Mouse (Mus musculus) neural tube, embryonic 13.5 days (tissue): ENCODE data around the gene Il6st. TPM values are rescaled to one million over a fixed set of nuclear protein-coding genes. Genes with fewer than 3 reads are reported as not detected.

Experiments used
- ATAC-seq: fragments of 200-750 bp; cut with Nextera tagmentation; 2 replicates; pipeline ENCODE4 v1.8.0; 2017; ENCODE audit warnings: low read depth, mild to moderate bottlenecking, moderate TSS enrichment, moderate library complexity
- H3K27ac ChIP-seq: fragments of 300-500 bp; sonication (generic); replicated peaks from 2 replicates; pipeline ENCODE4 v1.5.1; 2015; ENCODE audit warnings: moderate library complexity, mild to moderate bottlenecking, inconsistent platforms
- H3K27me3 ChIP-seq: fragments of 300-500 bp; sonication (generic); 2 replicates; pipeline ENCODE4 v1.6.1; 2015; ENCODE audit warnings: mild to moderate bottlenecking, inconsistent platforms
- H3K36me3 ChIP-seq: fragments of 300-500 bp; sonication (generic); 2 replicates; pipeline ENCODE4 v1.6.1; 2015; ENCODE audit warnings: mild to moderate bottlenecking, inconsistent platforms
- H3K4me1 ChIP-seq: fragments of 300-500 bp; sonication (generic); replicated peaks from 2 replicates; pipeline ENCODE4 v1.6.1; 2015; ENCODE audit warnings: inconsistent platforms
- H3K4me2 ChIP-seq: fragments of 300-500 bp; sonication (generic); 2 replicates; pipeline ENCODE4 v1.6.1; 2015; ENCODE audit warnings: inconsistent platforms, mild to moderate bottlenecking, moderate library complexity
- H3K4me3 ChIP-seq: fragments of 300-500 bp; sonication (generic); 2 replicates; pipeline ENCODE4 v1.5.1; 2015; ENCODE audit warnings: mild to moderate bottlenecking, inconsistent platforms
- H3K9ac ChIP-seq: fragments of 300-500 bp; sonication (generic); 2 replicates; pipeline ENCODE4 v1.6.1; 2015; ENCODE audit warnings: moderate library complexity, mild to moderate bottlenecking, inconsistent platforms
- H3K9me3 ChIP-seq: fragments of 300-500 bp; sonication (generic); 2 replicates; pipeline ENCODE4 v1.6.1; 2016; ENCODE audit warnings: inconsistent platforms
- WGBS: fragments of 180-500 bp; shearing (Covaris S2); methylation state at CpG from one replicate; pipeline ENCODE4 v1.1.7; 2015; 5-methylcytosine and 5-hydroxymethylcytosine counted together
- polyA plus RNA-seq: library from polyadenylated mRNA; unstranded; fragments of >200 nt; fragmentation: Nextera tagmentation; extraction: Ambion mirVana; gene quantifications from 2 replicates; pipeline ENCODE4 v1.2.1, GENCODE M21; 2015

Gene Il6st
- polyA plus RNA-seq, 1 experiment from 2014 or later: 26.5 TPM

DNA sequence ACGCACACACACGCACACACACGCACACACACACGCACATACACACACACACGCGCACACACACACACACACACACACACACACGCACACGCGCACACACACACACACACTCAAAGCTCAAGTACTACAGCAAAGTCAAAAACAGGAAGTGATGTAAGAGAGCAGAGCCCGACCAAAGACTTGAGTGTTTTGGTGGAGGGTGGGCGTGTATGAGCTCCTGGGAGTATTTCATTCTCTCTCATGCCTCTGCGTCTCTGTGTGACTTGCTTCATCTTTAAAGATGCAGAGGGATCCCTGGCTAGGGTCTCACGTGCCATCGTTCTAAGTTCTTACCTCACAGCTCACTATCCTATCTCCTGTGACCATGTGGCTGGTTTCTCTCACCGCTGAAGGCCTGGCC is 36.3 kb upstream of the Il6st start:
- ATAC-seq: no peak

GRCm38 (mm10) chr13:112433271-112433670 is 30.6 kb upstream of the Il6st start:
- no peak for ATAC-seq
- H3K4me1 ChIP-seq: no peaks in the 10 kb centered on the region
- no peak overlapping the region for H3K9ac ChIP-seq
- H3K27ac ChIP-seq: no peak overlapping the region
- no peaks in the 10 kb centered on the region for H3K36me3 ChIP-seq
- H3K4me2 ChIP-seq: no peak overlapping the region
- 73% methylated on average over 5 of the region's 5 CpGs for WGBS
- no peak overlapping the region for H3K4me3 ChIP-seq
- H3K27me3 ChIP-seq: no peaks in the 10 kb centered on the region
- H3K9me3 ChIP-seq: no peaks in the 10 kb centered on the region

More for the DNA sequence above, 36.3 kb upstream of the Il6st start:
- H3K36me3 ChIP-seq: no peaks in the 10 kb centered on the region
- no peak overlapping the region for H3K4me2 ChIP-seq
- no peaks in the 10 kb centered on the region for H3K4me1 ChIP-seq
- H3K9ac ChIP-seq: no peak overlapping the region
- H3K9me3 ChIP-seq: no peaks in the 10 kb centered on the region
- 87% methylated on average over 11 of the region's 15 CpGs for WGBS
- H3K27ac ChIP-seq: no peak overlapping the region
- no peak overlapping the region for H3K4me3 ChIP-seq
- H3K27me3 ChIP-seq: no peaks in the 10 kb centered on the region

DNA sequence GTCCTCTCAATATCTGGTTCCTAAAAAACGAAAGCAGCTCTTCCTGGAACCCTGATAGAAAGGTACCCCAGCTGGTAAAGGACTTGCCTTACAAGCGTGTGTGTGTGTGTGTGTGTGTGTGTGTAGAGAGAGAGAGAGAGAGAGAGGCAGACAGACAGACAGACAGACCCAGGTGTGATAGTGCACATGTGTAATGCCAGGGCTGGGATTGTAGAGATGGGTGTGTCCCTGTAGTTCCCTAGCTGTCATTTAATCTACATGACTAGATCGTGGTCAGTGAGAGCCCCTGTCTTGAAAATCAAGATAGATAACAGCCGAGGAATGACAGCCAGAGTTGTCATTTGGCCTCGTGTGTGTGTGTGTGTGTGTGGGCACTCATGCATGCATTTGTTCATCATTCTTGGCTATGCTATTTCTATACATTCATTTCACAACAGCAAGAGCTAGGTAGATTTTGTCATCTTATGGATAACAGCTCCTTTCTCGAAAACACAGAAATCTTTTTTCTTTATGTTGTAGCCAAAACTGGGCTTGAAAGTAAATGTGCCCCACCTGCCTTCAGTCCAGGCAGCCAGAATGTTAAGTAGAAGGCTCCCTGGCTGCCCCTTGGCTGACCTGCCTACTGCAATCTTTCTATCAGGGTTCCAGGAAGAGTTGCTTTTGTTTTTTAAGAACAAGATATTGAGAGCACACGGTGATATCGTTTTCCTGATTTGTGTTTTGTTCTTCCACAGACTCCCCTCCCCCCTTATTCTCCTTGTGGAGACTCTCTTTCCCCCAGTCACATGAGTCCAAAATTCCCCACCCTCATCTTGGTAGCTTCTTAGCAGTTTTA is 28.4 kb upstream of the Il6st start:
- H3K9ac ChIP-seq: no peak overlapping the region
- H3K4me3 ChIP-seq: no peak overlapping the region
- ATAC-seq: no peak
- no peaks in the 10 kb centered on the region for H3K9me3 ChIP-seq
- 74% methylated on average over 8 of the region's 8 CpGs for WGBS
- H3K4me1 ChIP-seq: peaks cover 14% of the 10 kb centered on the region
- H3K27me3 ChIP-seq: no peaks in the 10 kb centered on the region
- no peaks in the 10 kb centered on the region for H3K36me3 ChIP-seq
- H3K27ac ChIP-seq: no peak overlapping the region
- no peak overlapping the region for H3K4me2 ChIP-seq

DNA sequence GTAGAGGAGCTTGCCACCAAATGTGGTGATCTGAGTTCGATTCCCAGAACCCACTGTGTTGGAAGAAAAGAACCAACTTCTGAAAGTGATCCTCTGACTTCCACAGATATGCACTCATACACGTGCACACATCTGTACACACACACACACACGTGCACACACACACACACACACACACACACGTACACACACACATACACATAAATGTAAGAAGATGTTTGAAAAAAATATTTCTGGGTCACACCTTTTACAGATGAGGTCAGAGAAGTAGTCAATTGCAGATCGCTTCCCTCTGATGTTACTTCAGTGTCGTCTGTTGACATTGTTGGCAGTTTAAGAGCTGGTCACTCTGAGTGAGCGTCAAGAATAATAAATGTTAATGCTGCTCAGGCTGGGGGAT is 27.6 kb upstream of the Il6st start:
- no peak for ATAC-seq
- WGBS: 86% methylated on average over 7 of the region's 7 CpGs
- Histone ChIP-seq H3K36me3 (no peaks in the 10 kb centered on the region), H3K9me3 (no peaks in the 10 kb centered on the region), H3K27me3 (no peaks in the 10 kb centered on the region), H3K9ac (no peak overlapping the region), H3K4me2 (no peak overlapping the region), H3K27ac (no peak overlapping the region), H3K4me1 (peaks cover 14% of the 10 kb centered on the region), H3K4me3 (no peak overlapping the region)

DNA sequence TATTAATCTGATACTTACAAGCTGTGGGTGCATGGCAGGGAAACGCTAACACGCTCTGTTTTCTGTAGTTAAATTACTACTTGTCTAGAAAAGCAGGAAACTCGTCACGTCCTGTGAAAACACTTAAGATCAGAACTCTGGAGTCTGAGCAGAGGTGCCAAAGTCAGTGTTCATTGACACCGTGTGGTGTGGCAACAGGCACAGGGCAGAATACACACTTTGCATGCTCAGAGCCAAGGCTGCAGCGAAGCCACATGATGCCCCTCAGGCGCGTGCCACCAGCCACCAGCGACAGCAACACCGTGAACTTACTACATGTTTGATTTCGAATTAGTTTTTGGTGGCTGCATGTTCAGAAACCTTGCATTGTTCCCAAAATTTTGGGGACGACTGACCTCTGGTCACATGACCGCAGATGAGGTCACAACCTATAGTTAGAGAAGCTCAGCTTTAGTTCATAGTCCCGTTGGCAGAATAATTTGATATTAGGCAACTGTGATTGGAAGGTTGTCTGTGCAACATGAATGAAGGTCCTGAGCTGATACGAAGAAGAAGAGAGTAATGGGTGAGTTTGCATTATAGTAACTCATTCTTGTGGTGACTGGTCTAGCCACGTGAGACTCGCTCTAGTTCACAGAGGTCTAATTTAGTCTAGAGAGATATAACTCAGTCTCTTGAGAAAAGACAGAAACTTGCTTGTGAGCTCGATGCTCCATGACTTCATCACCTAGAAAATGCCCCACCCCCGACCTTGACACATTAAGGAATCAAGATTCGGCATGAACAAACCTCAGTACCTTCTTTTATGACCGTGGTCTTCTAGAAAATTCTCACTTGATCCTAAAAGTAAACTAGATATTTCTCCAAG is 25.6 kb upstream of the Il6st start:
- Histone ChIP-seq H3K9me3 (no peaks in the 10 kb centered on the region), H3K27me3 (no peaks in the 10 kb centered on the region), H3K27ac (no peak overlapping the region), H3K4me2 (no peak overlapping the region), H3K4me1 (peaks cover 14% of the 10 kb centered on the region), H3K36me3 (no peaks in the 10 kb centered on the region), H3K4me3 (no peak overlapping the region), H3K9ac (no peak overlapping the region)
- ATAC-seq: no peak
- 89% methylated on average over 21 of the region's 21 CpGs for WGBS

DNA sequence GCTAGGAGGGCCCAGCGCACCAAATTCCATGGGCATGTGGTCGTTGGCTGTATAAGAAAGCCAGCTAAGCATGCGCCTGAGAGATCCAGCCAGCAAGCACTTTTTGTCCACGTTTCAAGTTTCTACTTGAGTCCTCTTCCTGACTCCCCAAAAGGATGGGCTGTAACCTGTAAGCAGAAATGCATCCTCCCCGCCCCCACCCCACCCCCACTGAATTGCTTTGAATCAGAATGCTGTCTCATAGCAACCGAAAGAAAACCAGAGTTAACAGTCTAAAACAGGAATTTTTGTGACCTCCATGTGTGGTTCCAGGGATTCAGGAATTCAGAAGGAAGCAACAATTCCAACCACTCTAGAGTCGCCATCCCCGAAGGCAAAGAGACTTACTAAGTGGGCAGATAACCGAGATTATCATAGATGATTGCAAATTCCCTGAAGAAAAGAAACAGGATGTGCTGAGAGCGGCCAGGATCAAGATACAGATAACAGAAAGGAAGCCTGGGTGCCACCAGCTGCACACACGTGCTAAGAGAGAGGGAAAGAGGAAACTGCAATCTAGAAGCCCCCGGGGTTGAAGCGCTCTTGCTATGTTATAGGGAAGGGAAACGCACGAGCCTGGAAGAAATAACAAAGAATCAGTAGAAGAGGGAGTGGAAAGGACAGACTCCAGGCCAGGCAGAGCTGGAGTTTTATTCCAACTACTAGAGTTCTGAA is 24.6 kb upstream of the Il6st start:
- WGBS: 31% methylated on average over 15 of the region's 15 CpGs

GRCm38 (mm10) chr13:112439917-112440361 is 23.9 kb upstream of the Il6st start:
- Histone ChIP-seq H3K4me3 (peak overlapping the region; percentile 1; the same call in 1 of the 2 replicates), H3K9me3 (no peaks in the 10 kb centered on the region), H3K27me3 (no peaks in the 10 kb centered on the region), H3K4me1 (peaks cover 14% of the 10 kb centered on the region), H3K27ac (no peak overlapping the region), H3K9ac (no peak overlapping the region), H3K36me3 (no peaks in the 10 kb centered on the region), H3K4me2 (peak overlapping the region; percentile 45)
- WGBS: 13% methylated on average over 9 of the region's 9 CpGs
- ATAC-seq: no peak

More for the DNA sequence above, 24.6 kb upstream of the Il6st start:
- Histone ChIP-seq H3K27me3 (no peaks in the 10 kb centered on the region), H3K27ac (no peak overlapping the region), H3K4me3 (peak overlapping the region; percentile 1; the same call in 1 of the 2 replicates), H3K4me2 (peak overlapping the region; percentile 45), H3K36me3 (no peaks in the 10 kb centered on the region), H3K4me1 (peaks cover 14% of the 10 kb centered on the region), H3K9me3 (no peaks in the 10 kb centered on the region), H3K9ac (no peak overlapping the region)
- ATAC-seq: no peak; the same call in 1 of the 2 replicates

GRCm38 (mm10) chr13:112440668-112441067 is 23.2 kb upstream of the Il6st start:
- Histone ChIP-seq H3K4me1 (peaks cover 14% of the 10 kb centered on the region), H3K27ac (no peak overlapping the region), H3K36me3 (no peaks in the 10 kb centered on the region), H3K9ac (no peak overlapping the region), H3K9me3 (no peaks in the 10 kb centered on the region), H3K4me3 (no peak overlapping the region), H3K4me2 (no peak overlapping the region), H3K27me3 (no peaks in the 10 kb centered on the region)
- whole genome bisulfite sequencing: 61% methylated on average over 8 of the region's 8 CpGs
- ATAC-seq: no peak

GRCm38 (mm10) chr13:112442867-112443529 is 20.9 kb upstream of the Il6st start:
- no peaks in the 10 kb centered on the region for H3K9me3 ChIP-seq
- H3K36me3 ChIP-seq: no peaks in the 10 kb centered on the region
- H3K27ac ChIP-seq: no peak overlapping the region
- H3K4me3 ChIP-seq: no peak overlapping the region
- no peak for ATAC-seq
- 90% methylated on average over 7 of the region's 7 CpGs for WGBS
- H3K4me1 ChIP-seq: peaks cover 14% of the 10 kb centered on the region
- H3K9ac ChIP-seq: no peak overlapping the region
- H3K4me2 ChIP-seq: no peak overlapping the region
- H3K27me3 ChIP-seq: no peaks in the 10 kb centered on the region

- H3K9me3 ChIP-seq: no peaks in the 10 kb centered on the region
- ATAC-seq: no peak
- WGBS: 82% methylated on average over 8 of the region's 8 CpGs
- H3K27me3 ChIP-seq: no peaks in the 10 kb centered on the region
- no peaks in the 10 kb centered on the region for H3K36me3 ChIP-seq
- H3K9ac ChIP-seq: no peak overlapping the region
- H3K4me1 ChIP-seq: peaks cover 5% of the 10 kb centered on the region; the same call in 1 of the 2 replicates
- no peak overlapping the region for H3K4me3 ChIP-seq
- no peak overlapping the region for H3K4me2 ChIP-seq
- no peak overlapping the region for H3K27ac ChIP-seq
Measured at GRCm38 (mm10) chr13:112447108-112447665, 16.7 kb upstream of the Il6st start.

GRCm38 (mm10) chr13:112450210-112450609 is 13.7 kb upstream of the Il6st start:
- Histone ChIP-seq H3K27ac (no peak overlapping the region), H3K4me3 (no peak overlapping the region), H3K9ac (no peak overlapping the region), H3K27me3 (no peaks in the 10 kb centered on the region), H3K36me3 (no peaks in the 10 kb centered on the region), H3K9me3 (no peaks in the 10 kb centered on the region), H3K4me1 (peaks cover 5% of the 10 kb centered on the region; the same call in 1 of the 2 replicates), H3K4me2 (no peak overlapping the region)
- WGBS: 85% methylated on average over 3 of the region's 3 CpGs
- ATAC-seq: no peak
